Mouse (Mus musculus) hindbrain, embryonic 16.5 days (tissue): ENCODE data around the gene Tdrkh. TPM values are rescaled to one million over a fixed set of nuclear protein-coding genes. Genes with fewer than 3 reads are reported as not detected.
A peak's percentile ranks its signal among the peaks of the same experiment; 100 is the strongest.

Experiments
- ATAC-seq: fragments of 200-750 bp; cut with Nextera tagmentation; 2 replicates; pipeline ENCODE4 v1.8.0; 2017; ENCODE audit warnings: moderate TSS enrichment, moderate library complexity
- H3K27ac ChIP-seq: fragments of 300-500 bp; sonication (generic); 2 replicates; pipeline ENCODE4 v1.5.1; 2014; ENCODE audit warnings: low read depth, mild to moderate bottlenecking, control low read depth, low read length, moderate library complexity
- H3K27me3 ChIP-seq: fragments of 300-500 bp; sonication (generic); replicated peaks from 2 replicates; pipeline ENCODE4 v1.6.1; 2014; ENCODE audit warnings: low read length; ENCODE audit not compliant: control insufficient read depth, insufficient read depth
- H3K36me3 ChIP-seq: fragments of 300-500 bp; sonication (generic); 2 replicates; pipeline ENCODE4 v1.6.1; 2014; ENCODE audit warnings: mild to moderate bottlenecking, low read length, moderate library complexity, mixed read lengths; ENCODE audit not compliant: control insufficient read depth, insufficient read depth
- H3K4me1 ChIP-seq: fragments of 300-500 bp; sonication (generic); 2 replicates; pipeline ENCODE4 v1.6.1; 2014; ENCODE audit warnings: low read depth, low read length; ENCODE audit not compliant: control insufficient read depth, insufficient read depth
- H3K4me2 ChIP-seq: fragments of 300-500 bp; sonication (generic); 2 replicates; pipeline ENCODE4 v1.6.1; 2014; ENCODE audit warnings: mild to moderate bottlenecking, low read length, control low read depth, moderate library complexity
- H3K4me3 ChIP-seq: fragments of 300-500 bp; sonication (generic); 2 replicates; pipeline ENCODE4 v1.5.1; 2014; ENCODE audit warnings: mild to moderate bottlenecking, low read length, control low read depth, moderate library complexity
- H3K9ac ChIP-seq: fragments of 300-500 bp; sonication (generic); 2 replicates; pipeline ENCODE4 v1.6.1; 2014; ENCODE audit warnings: low read depth, mild to moderate bottlenecking, control low read depth, low read length, moderate library complexity
- H3K9me3 ChIP-seq: fragments of 300-500 bp; sonication (generic); 2 replicates; pipeline ENCODE4 v1.6.1; 2014; ENCODE audit warnings: mild to moderate bottlenecking, low read length, moderate library complexity; ENCODE audit not compliant: control insufficient read depth
- WGBS: fragments of 180-500 bp; shearing (Covaris S2); extraction: QIAGEN DNeasy Blood & Tissue Kit; methylation state at CpG from one replicate; pipeline ENCODE4 v1.1.7; 2014; 5-methylcytosine and 5-hydroxymethylcytosine counted together
- polyA plus RNA-seq: library from polyadenylated mRNA; unstranded; fragments of >200 nt; fragmentation: Nextera tagmentation; extraction: Ambion mirVana; gene quantifications from 2 replicates; pipeline ENCODE4 v1.2.1, GENCODE M21; 2015

The Tdrkh gene
- polyA plus RNA-seq, 1 experiment from 2014 or later = 54.8 TPM

GRCm38 (mm10) chr3:94396851-94397250 lies 16.2 kb upstream of the Tdrkh start:
- Histone ChIP-seq H3K9me3 (no peaks in the 10 kb centered on the region), H3K27me3 (no peaks in the 10 kb centered on the region), H3K27ac (no peak overlapping the region), H3K4me1 (peaks cover 9% of the 10 kb centered on the region), H3K36me3 (no peaks in the 10 kb centered on the region), H3K4me2 (no peak overlapping the region), H3K4me3 (no peak overlapping the region), H3K9ac (no peak overlapping the region)
- ATAC-seq = no peak
- 77% methylated on average over 4 of the region's 4 CpGs for WGBS

- Histone ChIP-seq H3K27ac (peak within 1 kb of the TSS; percentile 10; the same call in 1 of the 2 replicates), H3K4me1 (peaks cover 9% of the 10 kb centered on the region), H3K9me3 (no peaks in the 10 kb centered on the region), H3K27me3 (no peaks in the 10 kb centered on the region), H3K9ac (peak within 1 kb of the TSS; percentile 60), H3K4me2 (peak within 1 kb of the TSS; percentile 67), H3K36me3 (no peaks in the 10 kb centered on the region), H3K4me3 (peak within 1 kb of the TSS; percentile 40)
- whole genome bisulfite sequencing = 70% methylated on average over 6 of the region's 6 CpGs
- no peak; the same call in 1 of the 2 replicates for ATAC-seq
Measured at GRCm38 (mm10) chr3:94398217-94398616, 14.9 kb upstream of the Tdrkh start, which contains the start of gene Lingo4. Gene Lingo4 (plus strand): TSS chr3:94398517.

GRCm38 (mm10) chr3:94398943-94399481 lies 14.1 kb upstream of the Tdrkh start:
- no peaks in the 10 kb centered on the region for H3K36me3 ChIP-seq
- no peaks in the 10 kb centered on the region for H3K9me3 ChIP-seq
- H3K4me1 ChIP-seq = peaks cover 9% of the 10 kb centered on the region
- peak overlapping the region; percentile 67 for H3K4me2 ChIP-seq
- no peaks in the 10 kb centered on the region for H3K27me3 ChIP-seq
- H3K4me3 ChIP-seq = peak overlapping the region; percentile 40
- under 1% methylated on average over 19 of the region's 20 CpGs for WGBS
- H3K9ac ChIP-seq = peak overlapping the region; percentile 60
- ATAC-seq = peak; percentile 77
- H3K27ac ChIP-seq = peak overlapping the region; percentile 10; the same call in 1 of the 2 replicates

- Histone ChIP-seq H3K4me3 (peak overlapping the region; percentile 40), H3K4me1 (peaks cover 16% of the 10 kb centered on the region), H3K4me2 (peak overlapping the region; percentile 67), H3K9me3 (no peaks in the 10 kb centered on the region), H3K36me3 (no peaks in the 10 kb centered on the region), H3K9ac (peak overlapping the region; percentile 60), H3K27me3 (no peaks in the 10 kb centered on the region), H3K27ac (no peak overlapping the region; the same call in 1 of the 2 replicates)
- ATAC-seq = 0 out of 2 replicates have a peak, but pooled peaks have one; percentile 13
- 18% methylated on average over 5 of the region's 5 CpGs for WGBS
Measured at GRCm38 (mm10) chr3:94399663-94400310, 13.3 kb upstream of the Tdrkh start.

GRCm38 (mm10) chr3:94402451-94402850 lies 10.6 kb upstream of the Tdrkh start:
- Histone ChIP-seq H3K36me3 (no peaks in the 10 kb centered on the region; the same call in 1 of the 2 replicates), H3K9ac (no peak overlapping the region), H3K4me2 (no peak overlapping the region), H3K9me3 (no peaks in the 10 kb centered on the region), H3K27ac (no peak overlapping the region), H3K4me3 (no peak overlapping the region), H3K4me1 (peaks cover 17% of the 10 kb centered on the region), H3K27me3 (no peaks in the 10 kb centered on the region)
- ATAC-seq = no peak
- WGBS = 71% methylated on average over 8 of the region's 8 CpGs

- ATAC-seq = peak; percentile 64
- peaks cover 10% of the 10 kb centered on the region for H3K4me1 ChIP-seq
- no peak overlapping the region; the same call in 1 of the 2 replicates for H3K4me2 ChIP-seq
- peak overlapping the region; percentile 17; the same call in 1 of the 2 replicates for H3K9ac ChIP-seq
- H3K27ac ChIP-seq = peak overlapping the region; percentile 21; the same call in 1 of the 2 replicates
- no peaks in the 10 kb centered on the region for H3K9me3 ChIP-seq
- peaks cover 2% of the 10 kb centered on the region; the same call in 1 of the 2 replicates for H3K36me3 ChIP-seq
- no peak overlapping the region for H3K4me3 ChIP-seq
- H3K27me3 ChIP-seq = no peaks in the 10 kb centered on the region
- WGBS = 15% methylated on average over 7 of the region's 7 CpGs
Measured at GRCm38 (mm10) chr3:94404366-94405054, 8.6 kb upstream of the Tdrkh start.

GRCm38 (mm10) chr3:94405561-94405960 lies 7.5 kb upstream of the Tdrkh start:
- no peak overlapping the region for H3K4me2 ChIP-seq
- H3K4me1 ChIP-seq = peaks cover 7% of the 10 kb centered on the region
- H3K36me3 ChIP-seq = peaks cover 2% of the 10 kb centered on the region; the same call in 1 of the 2 replicates
- ATAC-seq = no peak
- H3K9me3 ChIP-seq = no peaks in the 10 kb centered on the region
- H3K27ac ChIP-seq = no peak overlapping the region
- 71% methylated on average over 4 of the region's 4 CpGs for WGBS
- no peak overlapping the region for H3K4me3 ChIP-seq
- H3K9ac ChIP-seq = no peak overlapping the region
- H3K27me3 ChIP-seq = no peaks in the 10 kb centered on the region

- Histone ChIP-seq H3K9ac (peak overlapping the region; percentile 81), H3K27me3 (no peaks in the 10 kb centered on the region), H3K9me3 (no peaks in the 10 kb centered on the region), H3K4me3 (peak overlapping the region; percentile 78), H3K4me1 (peaks cover 9% of the 10 kb centered on the region), H3K27ac (peak overlapping the region; percentile 82), H3K36me3 (peaks cover 1% of the 10 kb centered on the region; the same call in 1 of the 2 replicates), H3K4me2 (peak overlapping the region; percentile 97)
- WGBS = 2% methylated on average over 25 of the region's 25 CpGs
- ATAC-seq = peak; percentile 69
Measured at GRCm38 (mm10) chr3:94412530-94412929, 543 bp upstream of the Tdrkh start.

GRCm38 (mm10) chr3:94430980-94431379 lies 17.9 kb downstream of the Tdrkh start:
- no peak overlapping the region for H3K27ac ChIP-seq
- whole genome bisulfite sequencing = 87% methylated on average over 2 of the region's 2 CpGs
- no peak overlapping the region for H3K9ac ChIP-seq
- H3K27me3 ChIP-seq = no peaks in the 10 kb centered on the region
- no peaks in the 10 kb centered on the region for H3K4me1 ChIP-seq
- no peaks in the 10 kb centered on the region for H3K9me3 ChIP-seq
- H3K36me3 ChIP-seq = peaks cover 26% of the 10 kb centered on the region
- H3K4me2 ChIP-seq = no peak overlapping the region
- ATAC-seq = no peak
- no peak overlapping the region for H3K4me3 ChIP-seq
